Mouse (Mus musculus): ENCODE data around the gene Zfp335.

DNA sequence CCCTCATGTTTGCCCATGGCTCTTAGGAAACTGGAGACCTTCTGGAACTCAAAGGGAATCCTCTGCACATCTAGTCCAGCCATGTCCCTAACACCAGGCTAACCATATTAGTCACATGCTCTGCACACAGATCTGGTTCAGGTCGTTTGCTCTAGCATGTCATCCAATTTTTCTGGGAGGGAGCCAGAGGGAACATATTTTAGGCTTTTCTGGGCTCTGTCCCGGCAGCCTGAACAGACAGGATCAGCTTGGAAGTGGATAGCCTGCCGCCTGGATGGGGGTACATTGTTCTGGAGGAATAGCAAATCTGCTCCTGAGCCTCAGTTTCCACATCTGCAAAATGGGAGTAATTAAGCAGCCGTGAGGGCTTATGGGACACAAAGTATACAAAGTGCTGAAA is 50.5 kb downstream of the Zfp335 start:
- TF ChIP-seq CTCF (IDR thresholded peaks at IDR 0.05; ENCODE audit: low read depth) (no peak), EP300 (IDR thresholded peaks at IDR 0.05; ENCODE audit: low read depth) (no peak)
